Mouse (Mus musculus) heart, embryonic 14.5 days (tissue): Measurements from ENCODE around the gene Cfap45. TPM values are rescaled to one million over a fixed set of nuclear protein-coding genes. Genes with fewer than 3 reads are reported as not detected.
A peak's percentile ranks its signal among the peaks of the same experiment; 100 is the strongest.

ENCODE experiments used
- ATAC-seq: fragments of 200-750 bp; cut with Nextera tagmentation; 2 replicates; pipeline ENCODE4 v1.8.0; 2017; ENCODE audit warnings: low read depth, moderate TSS enrichment; ENCODE audit not compliant: insufficient number of reproducible peaks, insufficient read depth, low FRiP score
- H3K27ac ChIP-seq, 2 experiments: fragments of 200-500 bp in 1 of 2; fragments of 300-500 bp in 1 of 2; sonication (generic) in 1 of 2; replicated peaks in 1 of 2; 2 replicates each; pipeline ENCODE4 v1.5.1; 2012 to 2014; ENCODE audit warnings: low read depth in 2 of 2, low read length in 2 of 2, control low read depth in 1 of 2, mild to moderate bottlenecking in 1 of 2, mixed read lengths in 1 of 2; ENCODE audit not compliant: control insufficient read depth in 1 of 2, insufficient read depth in 1 of 2
- H3K27me3 ChIP-seq: fragments of 300-500 bp; sonication (generic); 2 replicates; pipeline ENCODE4 v1.6.1; 2014; ENCODE audit warnings: mild to moderate bottlenecking, low read length, control low read depth; ENCODE audit not compliant: control insufficient read depth, insufficient read depth
- H3K36me3 ChIP-seq: fragments of 300-500 bp; sonication (generic); 2 replicates; pipeline ENCODE4 v1.6.1; 2014; ENCODE audit warnings: mild to moderate bottlenecking, control low read depth, low read length, mixed read lengths; ENCODE audit not compliant: control insufficient read depth, insufficient read depth
- H3K4me1 ChIP-seq, 2 experiments: fragments of 200-500 bp in 1 of 2; fragments of 300-500 bp in 1 of 2; sonication (generic) in 1 of 2; 2 replicates each; pipeline ENCODE4 v1.6.1; 2012 to 2014; ENCODE audit warnings: low read length in 2 of 2, control low read depth in 1 of 2, mixed read lengths in 1 of 2; ENCODE audit not compliant: control insufficient read depth in 2 of 2, insufficient read depth in 2 of 2
- H3K4me2 ChIP-seq: fragments of 300-500 bp; sonication (generic); 2 replicates; pipeline ENCODE4 v1.6.1; 2014; ENCODE audit warnings: mild to moderate bottlenecking, low read length
- H3K4me3 ChIP-seq, 2 experiments: fragments of 200-500 bp in 1 of 2; fragments of 300-500 bp in 1 of 2; sonication (generic) in 1 of 2; 2 replicates each; pipeline ENCODE4 v1.5.1; 2012 to 2014; ENCODE audit warnings: low read length in 2 of 2, mild to moderate bottlenecking in 2 of 2, control low read depth in 1 of 2, low read depth in 1 of 2, moderate library complexity in 1 of 2; ENCODE audit not compliant: control insufficient read depth in 1 of 2, insufficient read depth in 1 of 2
- H3K9ac ChIP-seq: fragments of 300-500 bp; sonication (generic); 2 replicates; pipeline ENCODE4 v1.6.1; 2014; ENCODE audit warnings: mild to moderate bottlenecking, low read length
- H3K9me3 ChIP-seq: fragments of 300-500 bp; sonication (generic); 2 replicates; pipeline ENCODE4 v1.6.1; 2016; ENCODE audit warnings: low read length, control low read depth; ENCODE audit not compliant: control insufficient read depth
- WGBS: fragments of 180-500 bp; shearing (Covaris S2); extraction: QIAGEN DNeasy Blood & Tissue Kit; methylation state at CpG from one replicate; pipeline ENCODE4 v1.1.7; 2014; 5-methylcytosine and 5-hydroxymethylcytosine counted together
- polyA plus RNA-seq: library from polyadenylated mRNA; unstranded; fragments of >200 nt; fragmentation: Nextera tagmentation; extraction: Ambion mirVana; gene quantifications from 2 replicates; pipeline ENCODE4 v1.2.1, GENCODE M21; 2014

The Cfap45 gene
- polyA plus RNA-seq, 1 experiment from 2014 or later: 2.6 TPM

- no peak for ATAC-seq
- H3K27me3 ChIP-seq: peaks cover 4% of the 10 kb centered on the region; the same call in 1 of the 2 replicates
- H3K4me3 ChIP-seq: no peak overlapping the region
- peaks cover 19 to 22% of the 10 kb centered on the region in 2 experiments for H3K4me1 ChIP-seq
- no peaks in the 10 kb centered on the region for H3K36me3 ChIP-seq
- no peak overlapping the region for H3K9ac ChIP-seq
- no peak overlapping the region for H3K27ac ChIP-seq
- WGBS: 51% methylated on average over 7 of the region's 7 CpGs
- no peaks in the 10 kb centered on the region for H3K9me3 ChIP-seq
- H3K4me2 ChIP-seq: no peak overlapping the region
Measured at GRCm38 (mm10) chr1:172548501-172548900, 27.9 kb downstream of the Cfap45 start.

GRCm38 (mm10) chr1:172549314-172549713 lies 28.7 kb downstream of the Cfap45 start:
- no peak overlapping the region for H3K4me3 ChIP-seq
- peak overlapping the region; percentile 68; the same call in 1 of the 2 replicates for H3K4me2 ChIP-seq
- no peak for ATAC-seq
- no peaks in the 10 kb centered on the region for H3K36me3 ChIP-seq
- WGBS: 19% methylated on average over 2 of the region's 2 CpGs
- H3K4me1 ChIP-seq: peaks cover 19 to 22% of the 10 kb centered on the region in 2 experiments
- H3K27me3 ChIP-seq: peaks cover 4% of the 10 kb centered on the region; the same call in 1 of the 2 replicates
- H3K9ac ChIP-seq: 0 out of 2 replicates have a peak overlapping the region, but pooled peaks have one; percentile 44
- H3K9me3 ChIP-seq: no peaks in the 10 kb centered on the region
- H3K27ac ChIP-seq: no peak overlapping the region

- Histone ChIP-seq H3K9me3 (no peaks in the 10 kb centered on the region), H3K4me2 (peak overlapping the region; percentile 68), H3K27ac (no peak overlapping the region), H3K4me3 (peak overlapping the region; percentile 36 to 41), H3K36me3 (no peaks in the 10 kb centered on the region), H3K4me1 (peaks cover 19 to 22% of the 10 kb centered on the region in 2 experiments), H3K27me3 (peaks cover 4% of the 10 kb centered on the region; the same call in 1 of the 2 replicates), H3K9ac (peak overlapping the region; percentile 44; the same call in 1 of the 2 replicates)
- no peak for ATAC-seq
- 8% methylated on average over 8 of the region's 8 CpGs for WGBS
Measured at GRCm38 (mm10) chr1:172549717-172550116, 29.1 kb downstream of the Cfap45 start.

- Histone ChIP-seq H3K27ac (no peak overlapping the region), H3K4me2 (peak overlapping the region; percentile 68), H3K9ac (peak overlapping the region; percentile 44), H3K4me3 (peak overlapping the region; percentile 36 to 41), H3K9me3 (no peaks in the 10 kb centered on the region), H3K27me3 (peaks cover 4% of the 10 kb centered on the region; the same call in 1 of the 2 replicates), H3K36me3 (no peaks in the 10 kb centered on the region), H3K4me1 (peaks cover 19 to 22% of the 10 kb centered on the region in 2 experiments)
- ATAC-seq: peak; percentile 73
- WGBS: 0% methylated on average over 8 of the region's 8 CpGs
Measured at GRCm38 (mm10) chr1:172550551-172550951, 29.9 kb downstream of the Cfap45 start.

- 24% methylated on average over 7 of the region's 7 CpGs for WGBS
- Histone ChIP-seq H3K9ac (peak overlapping the region; percentile 44; the same call in 1 of the 2 replicates), H3K36me3 (no peaks in the 10 kb centered on the region), H3K9me3 (no peaks in the 10 kb centered on the region), H3K4me3 (peak overlapping the region; percentile 36 to 41; a peak in 3 of 4 replicates), H3K4me2 (peak overlapping the region; percentile 68), H3K27me3 (peaks cover 4% of the 10 kb centered on the region; the same call in 1 of the 2 replicates), H3K4me1 (peaks cover 19 to 22% of the 10 kb centered on the region in 2 experiments), H3K27ac (no peak overlapping the region)
- no peak for ATAC-seq
Measured at GRCm38 (mm10) chr1:172551009-172551408, 30.4 kb downstream of the Cfap45 start.

- H3K27me3 ChIP-seq: peaks cover 7% of the 10 kb centered on the region
- no peak overlapping the region for H3K9ac ChIP-seq
- no peak overlapping the region for H3K4me3 ChIP-seq
- no peak overlapping the region for H3K4me2 ChIP-seq
- WGBS: 56% methylated on average over 1 of the region's 1 CpGs
- H3K36me3 ChIP-seq: no peaks in the 10 kb centered on the region
- H3K9me3 ChIP-seq: no peaks in the 10 kb centered on the region
- ATAC-seq: no peak
- H3K4me1 ChIP-seq: peaks cover 19 to 22% of the 10 kb centered on the region in 2 experiments
- H3K27ac ChIP-seq: peak overlapping the region in 1 of 2 experiments; percentile 25; a peak in 1 of 4 replicates
Measured at GRCm38 (mm10) chr1:172552623-172553022, 32.0 kb downstream of the Cfap45 start.

GRCm38 (mm10) chr1:172555638-172556037 lies 35.0 kb downstream of the Cfap45 start, which contains the start of gene Vsig8:
Vsig8 (plus strand) TSS chr1:172555938.
- H3K9me3 ChIP-seq: no peaks in the 10 kb centered on the region
- no peak within 1 kb of the TSS for H3K4me2 ChIP-seq
- H3K4me3 ChIP-seq: no peak within 1 kb of the TSS
- 70% methylated on average over 11 of the region's 11 CpGs for WGBS
- H3K27me3 ChIP-seq: peaks cover 21% of the 10 kb centered on the region
- ATAC-seq: no peak
- H3K9ac ChIP-seq: no peak within 1 kb of the TSS
- no peak within 1 kb of the TSS for H3K27ac ChIP-seq
- peaks cover 7 to 19% of the 10 kb centered on the region in 2 experiments for H3K4me1 ChIP-seq
- H3K36me3 ChIP-seq: no peaks in the 10 kb centered on the region
